Mouse (Mus musculus) R1 (cell line): ENCODE results near the gene Mettl21c.
"Not testable (repeated sequence)": the region's sequence is repeated elsewhere in the genome, so short reads cannot be mapped to it uniquely, and the experiment has no call there.

Source experiments
- DNase-seq: peaks from one replicate; pipeline ENCODE4 v3.0.0-alpha.2; 2018; ENCODE audit warnings: low read depth, low spot score

Mettl21c gene

GRCm38 (mm10) chr1:44019934-44020333 is at the start of gene Mettl21c:
Mettl21c (minus strand) TSS chr1:44020034.
- no peak for DNase-seq

GRCm38 (mm10) chr1:44064625-44065024 is 44.8 kb upstream of the Mettl21c start:
- peak; percentile 72 for DNase-seq

GRCm38 (mm10) chr1:44063439-44063838 is 43.6 kb upstream of the Mettl21c start:
- no peak for DNase-seq

- DNase-seq = no peak
Observed at GRCm38 (mm10) chr1:44061836-44062235, 42.0 kb upstream of the Mettl21c start, which contains the start of gene Gm8251. Gm8251 (minus strand) TSS chr1:44061936.

GRCm38 (mm10) chr1:44057805-44058204 is 38.0 kb upstream of the Mettl21c start:
- DNase-seq = no peak

GRCm38 (mm10) chr1:44046556-44046955 is 26.7 kb upstream of the Mettl21c start:
- DNase-seq = no peak

- DNase-seq = not testable (repeated sequence)
Observed at GRCm38 (mm10) chr1:44045689-44046088, 25.9 kb upstream of the Mettl21c start.

GRCm38 (mm10) chr1:44042555-44042915 is 22.7 kb upstream of the Mettl21c start:
- no peak for DNase-seq

- peak; percentile 65 for DNase-seq
Observed at GRCm38 (mm10) chr1:44041797-44042554, 22.1 kb upstream of the Mettl21c start.

- DNase-seq = no peak
Observed at GRCm38 (mm10) chr1:44032948-44033347, 13.1 kb upstream of the Mettl21c start.

- DNase-seq = no peak
Observed at GRCm38 (mm10) chr1:44032213-44032612, 12.4 kb upstream of the Mettl21c start.

- DNase-seq = no peak
Observed at GRCm38 (mm10) chr1:44027651-44028050, 7.8 kb upstream of the Mettl21c start.

- no peak for DNase-seq
Observed at GRCm38 (mm10) chr1:44022656-44023055, 2.8 kb upstream of the Mettl21c start.

- DNase-seq = no peak
Observed at GRCm38 (mm10) chr1:44015556-44015955, 4.3 kb downstream of the Mettl21c start.

GRCm38 (mm10) chr1:44004513-44004912 is 15.3 kb downstream of the Mettl21c start:
- DNase-seq = no peak

GRCm38 (mm10) chr1:43996914-43997589 is 22.8 kb downstream of the Mettl21c start:
- no peak for DNase-seq

GRCm38 (mm10) chr1:43971089-43971488 is 48.7 kb downstream of the Mettl21c start:
- peak; percentile 72 for DNase-seq

GRCm38 (mm10) chr1:43969361-43969760 is 50.5 kb downstream of the Mettl21c start:
- DNase-seq = no peak

GRCm38 (mm10) chr1:43966756-43967155 is 53.1 kb downstream of the Mettl21c start:
- DNase-seq = peak; percentile 54

- no peak for DNase-seq
Observed at GRCm38 (mm10) chr1:43964381-43964780, 55.5 kb downstream of the Mettl21c start.
